Mouse (Mus musculus): ENCODE measurements around the gene Map3k5.

Map3k5 gene

DNA sequence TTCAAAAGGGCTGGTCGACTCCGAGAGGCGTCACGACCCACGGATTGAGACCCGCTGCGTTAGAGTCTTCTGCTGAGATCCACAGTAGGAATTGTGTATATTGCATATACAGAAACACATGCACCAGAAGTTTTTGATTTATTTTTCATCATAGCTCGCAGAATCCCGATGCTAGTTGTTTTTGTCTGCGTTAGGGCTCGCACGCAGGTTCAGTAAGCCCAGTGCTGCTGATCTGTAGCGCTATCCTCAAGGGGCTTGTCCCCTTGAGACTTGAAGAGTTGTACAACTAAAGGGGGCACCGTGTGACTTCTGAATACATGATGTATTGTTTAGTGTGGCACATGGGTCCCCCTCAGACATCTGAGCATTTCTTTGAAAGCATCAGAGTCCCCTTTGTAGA lies 172.8 kb downstream of the Map3k5 start:
- DNase-seq (ENCODE audit: low spot score), result no peak

- DNase-seq (ENCODE audit: low spot score), result no peak
Observed at GRCm38 (mm10) chr10:20111508-20111907, 177.2 kb downstream of the Map3k5 start.

DNA sequence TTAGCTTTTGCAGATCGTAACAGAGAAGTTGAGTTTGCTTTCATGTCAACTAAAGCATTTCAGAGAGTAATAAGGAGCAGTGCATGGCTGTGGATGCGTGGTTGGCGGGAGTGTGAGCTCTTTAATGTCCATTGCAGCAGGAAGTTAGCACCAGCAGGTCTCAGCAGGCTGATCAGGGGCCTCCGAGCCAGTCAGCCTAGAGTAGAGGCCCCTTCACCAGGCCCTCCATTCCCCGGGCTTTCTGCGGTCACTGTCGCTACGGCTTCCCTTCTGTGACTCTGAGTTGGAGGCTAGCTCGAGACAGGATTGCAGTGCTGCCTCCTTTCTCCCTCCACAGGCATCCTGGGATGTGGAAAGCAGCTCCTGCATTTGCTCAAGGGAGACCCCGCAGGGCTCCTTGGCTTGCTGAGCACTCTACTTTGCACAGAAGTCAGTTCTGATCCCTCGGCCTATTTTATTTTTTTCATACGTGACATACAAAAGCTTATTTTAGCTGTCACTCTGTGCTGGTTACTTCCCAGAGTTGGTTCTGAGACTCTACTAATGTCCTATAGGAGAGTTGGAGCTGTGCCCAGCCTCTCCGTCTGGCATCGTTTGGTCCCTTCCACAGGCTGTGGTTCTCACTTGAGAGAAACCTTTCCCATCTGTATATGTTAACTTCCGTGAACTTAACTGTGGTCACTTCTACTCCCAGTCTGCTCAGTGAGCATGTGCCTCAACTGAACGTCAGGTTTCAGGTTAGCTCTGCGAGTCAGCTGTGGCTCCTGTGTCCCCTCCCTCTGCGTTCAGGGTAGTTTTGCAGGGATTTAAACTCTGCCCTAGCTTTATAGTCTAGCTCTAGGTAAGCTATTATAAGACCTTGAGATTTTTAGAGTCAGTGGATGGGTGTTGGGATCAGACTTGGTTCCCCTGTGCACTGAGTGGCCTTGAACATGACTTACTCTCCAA lies 178.0 kb downstream of the Map3k5 start:
- DNase-seq (ENCODE audit: low spot score), result no peak

- DNase-seq (ENCODE audit: low spot score), result no peak
Observed at GRCm38 (mm10) chr10:20119504-20120425, 185.5 kb downstream of the Map3k5 start.

- no peak for DNase-seq (ENCODE audit: low spot score)
Observed at GRCm38 (mm10) chr10:20121981-20122380, 187.7 kb downstream of the Map3k5 start.

- no peak for DNase-seq (ENCODE audit: low spot score)
Observed at GRCm38 (mm10) chr10:20123401-20123800, 189.1 kb downstream of the Map3k5 start.

GRCm38 (mm10) chr10:20124576-20124975 lies 190.3 kb downstream of the Map3k5 start:
- DNase-seq (ENCODE audit: low spot score), result no peak

GRCm38 (mm10) chr10:20125226-20125625 lies 191.0 kb downstream of the Map3k5 start:
- DNase-seq (ENCODE audit: low spot score), result peak; percentile 67

GRCm38 (mm10) chr10:20132933-20133652 lies 198.8 kb downstream of the Map3k5 start:
- DNase-seq (ENCODE audit: low spot score), result no peak

- DNase-seq (ENCODE audit: low spot score), result no peak
Observed at GRCm38 (mm10) chr10:20135350-20136058, 201.2 kb downstream of the Map3k5 start.

- no peak for DNase-seq (ENCODE audit: low spot score)
Observed at GRCm38 (mm10) chr10:20136505-20136904, 202.2 kb downstream of the Map3k5 start.

DNA sequence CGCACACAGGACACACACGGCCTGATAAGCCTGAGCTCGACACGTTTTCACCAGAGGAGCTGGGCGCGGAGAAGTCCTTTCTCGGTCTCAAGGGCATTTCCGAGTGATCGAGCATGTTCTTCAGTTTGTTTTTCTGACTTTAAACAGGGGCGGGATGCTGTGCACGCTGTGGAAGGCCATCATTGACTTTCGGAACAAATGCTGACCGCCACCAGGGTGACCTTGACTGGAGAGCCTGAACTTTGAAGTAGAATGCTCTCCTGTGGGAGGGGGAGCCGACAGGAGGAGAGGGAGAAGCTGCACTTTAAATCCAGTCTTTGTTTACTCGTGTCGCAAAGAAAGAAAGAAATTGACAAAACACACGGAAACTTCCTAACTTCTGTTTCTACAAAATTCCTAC lies 207.1 kb downstream of the Map3k5 start:
- no peak for DNase-seq (ENCODE audit: low spot score)

DNA sequence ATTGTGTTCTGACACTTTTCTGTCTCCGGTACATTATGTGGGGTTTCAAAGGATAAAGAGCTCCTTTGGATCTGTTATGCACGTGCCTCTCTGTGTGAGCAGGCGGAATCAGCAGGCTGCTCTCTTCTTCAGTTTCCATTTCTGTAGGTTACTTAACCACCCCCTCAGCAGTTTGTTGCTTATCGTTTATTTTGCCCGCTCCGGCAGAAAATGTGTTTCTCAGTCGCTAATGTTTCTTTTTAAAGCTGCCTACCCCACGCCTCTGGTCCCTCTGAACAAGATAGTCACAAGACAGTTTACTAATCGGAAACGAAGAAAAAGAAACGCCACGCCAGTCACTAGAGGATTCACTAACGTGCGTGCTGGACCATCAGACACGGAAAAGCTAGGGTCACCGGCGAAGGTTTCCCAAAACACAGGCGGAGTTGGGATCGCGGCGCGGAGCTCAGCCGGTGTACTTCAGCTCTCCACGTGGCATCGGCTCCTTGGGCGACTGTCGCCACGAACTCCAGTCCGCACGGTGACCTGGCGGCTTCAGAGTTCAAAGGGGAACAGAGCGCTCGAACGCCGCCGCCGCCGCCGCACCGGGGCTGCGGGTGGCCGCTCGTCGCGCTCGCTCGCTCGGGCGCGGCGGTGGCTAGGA lies 214.0 kb downstream of the Map3k5 start, which contains the start of gene Map7:
Map7 (plus strand) TSS at position 342 of the 643 bp plus-strand sequence.
- DNase-seq (ENCODE audit: low spot score), result no peak

DNA sequence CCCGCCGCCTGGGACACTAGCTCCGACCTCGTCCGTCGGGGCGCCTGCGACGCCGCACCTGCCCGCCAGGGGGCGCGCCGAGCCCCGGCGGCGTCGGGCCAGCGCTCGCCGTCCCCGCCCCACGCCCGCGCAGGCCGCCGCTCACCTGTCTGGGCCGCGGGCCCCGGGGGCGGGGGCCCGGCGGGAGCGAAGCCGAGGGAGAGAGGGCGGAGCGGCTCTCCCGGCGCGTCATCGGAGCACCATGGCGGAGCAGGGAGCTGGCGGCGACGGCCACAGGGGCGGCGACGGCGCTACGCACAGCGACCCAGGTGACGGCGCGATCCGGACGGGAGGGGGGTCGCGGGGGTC lies 214.5 kb downstream of the Map3k5 start:
- DNase-seq (ENCODE audit: low spot score), result no peak

DNA sequence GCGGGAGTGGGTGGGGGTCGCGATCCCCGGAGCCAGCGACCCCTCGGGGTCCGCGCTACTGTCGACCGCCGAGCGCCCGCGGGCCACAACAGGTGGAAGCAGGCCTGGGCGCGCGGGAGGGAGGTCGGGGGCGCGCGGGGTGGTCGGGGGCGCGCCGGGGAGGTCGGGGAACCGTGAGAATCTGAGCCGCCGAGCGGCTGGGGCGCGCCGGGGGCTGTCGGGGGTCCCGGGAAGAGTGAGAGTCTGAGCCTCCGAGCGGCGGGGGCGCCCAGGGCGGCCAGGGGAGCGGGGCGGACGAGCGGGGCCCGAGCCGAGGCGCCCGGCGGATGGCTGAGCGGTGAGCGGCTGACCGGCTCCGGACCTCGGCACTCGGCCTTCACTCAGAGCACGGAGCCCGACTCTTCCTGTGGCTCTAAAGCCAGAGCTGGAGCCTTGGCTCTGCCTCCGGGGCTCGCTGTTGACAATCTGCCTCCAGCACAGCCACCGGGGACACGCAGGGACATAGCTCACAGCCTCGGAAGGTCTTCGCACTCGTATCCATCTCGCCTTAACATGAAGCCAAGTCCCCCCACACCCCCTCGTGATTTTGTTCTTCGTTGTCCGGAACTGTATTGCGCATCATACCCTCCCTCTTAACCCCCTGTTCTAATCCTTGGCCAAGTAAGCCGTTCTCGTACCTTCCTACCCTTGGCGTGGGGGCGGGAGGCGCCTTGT lies 215.0 kb downstream of the Map3k5 start:
- no peak for DNase-seq (ENCODE audit: low spot score)

- no peak for DNase-seq (ENCODE audit: low spot score)
Observed at GRCm38 (mm10) chr10:20149835-20150355, 215.6 kb downstream of the Map3k5 start.

DNA sequence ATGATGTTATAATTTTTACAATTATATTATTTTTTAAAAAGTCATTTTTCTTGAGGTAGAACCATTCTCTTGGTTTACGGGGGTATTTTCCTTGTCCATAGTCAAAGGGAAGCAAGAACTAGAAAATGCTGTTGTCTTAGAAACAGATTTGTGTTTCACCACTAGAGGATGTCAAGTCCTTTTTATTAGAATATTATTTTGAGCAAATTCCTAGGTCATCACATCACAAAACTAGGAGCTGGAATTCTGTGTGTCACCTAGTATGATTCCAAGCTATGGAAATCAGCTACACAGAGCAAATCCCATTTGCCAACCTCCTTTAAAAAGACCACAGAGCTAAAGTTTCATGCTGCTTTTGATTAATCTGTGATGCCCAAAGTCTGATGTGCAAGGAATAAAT lies 217.9 kb downstream of the Map3k5 start:
- DNase-seq (ENCODE audit: low spot score), result no peak

- no peak for DNase-seq (ENCODE audit: low spot score)
Observed at GRCm38 (mm10) chr10:20153507-20153906, 219.2 kb downstream of the Map3k5 start.

DNA sequence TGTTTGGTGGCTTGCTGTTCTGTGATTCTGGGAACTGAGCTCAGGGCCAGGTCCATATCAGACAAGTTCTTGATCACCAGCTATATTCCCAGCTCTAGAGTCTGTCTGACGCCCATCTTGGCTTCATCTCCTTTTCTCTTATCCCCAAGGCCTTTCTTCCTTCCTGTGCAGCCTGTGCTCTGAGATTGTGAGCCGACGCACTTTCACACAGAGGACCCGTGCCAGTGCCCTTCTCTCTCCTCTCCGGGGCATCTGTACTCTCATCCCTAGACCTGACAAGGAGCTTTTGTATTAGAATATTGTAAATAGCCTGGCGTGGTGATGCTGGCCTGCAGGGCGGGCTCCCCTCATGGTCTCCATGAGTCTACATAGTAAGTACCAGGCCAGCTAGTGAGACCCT lies 221.1 kb downstream of the Map3k5 start:
- DNase-seq (ENCODE audit: low spot score), result no peak
